Mouse (Mus musculus) liver, postnatal 0 days (tissue): ENCODE measurements around the gene Izumo1r.

ENCODE experiments used
- CTCF ChIP-seq: sonication (generic); IDR thresholded peaks from 2 replicates; pipeline ENCODE4 v1.5.1; 2016; ENCODE audit warnings: antibody characterized with exemption, low read depth
- EP300 ChIP-seq: IDR thresholded peaks from 2 replicates; pipeline ENCODE4 v1.6.1; 2016; ENCODE audit warnings: antibody characterized with exemption, low read depth, mild to moderate bottlenecking

DNA sequence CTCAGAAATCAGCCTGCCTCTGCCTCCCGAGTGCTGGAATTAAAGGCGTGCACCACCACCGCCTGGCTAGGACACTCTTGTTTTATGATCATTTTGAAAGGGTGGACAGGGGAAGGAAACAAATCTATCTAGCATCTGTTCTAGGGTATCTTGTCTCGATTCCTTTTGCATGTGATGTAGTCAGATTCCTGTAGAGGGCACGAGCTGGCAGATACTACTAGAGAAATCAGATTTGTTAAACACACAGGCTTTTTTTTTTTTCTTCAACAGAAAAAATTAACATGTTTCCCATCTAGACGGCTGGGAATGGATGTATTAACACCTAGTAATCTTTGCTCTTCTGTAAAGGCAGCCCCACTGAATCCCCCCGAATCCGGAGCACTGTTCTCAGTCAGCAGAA lies 27.5 kb upstream of the Izumo1r start:
- TF ChIP-seq CTCF (no peak), EP300 (no peak)
